Mouse (Mus musculus): ENCODE results near the gene Nphs1. TPM values are rescaled to one million over a fixed set of nuclear protein-coding genes. Genes with fewer than 3 reads are reported as not detected.
"Not testable (repeated sequence)": the region's sequence is repeated elsewhere in the genome, so short reads cannot be mapped to it uniquely, and the experiment has no call there.

Nphs1 gene
- polyA plus RNA-seq, 1 experiment from 2014 or later: 0.29 TPM

DNA sequence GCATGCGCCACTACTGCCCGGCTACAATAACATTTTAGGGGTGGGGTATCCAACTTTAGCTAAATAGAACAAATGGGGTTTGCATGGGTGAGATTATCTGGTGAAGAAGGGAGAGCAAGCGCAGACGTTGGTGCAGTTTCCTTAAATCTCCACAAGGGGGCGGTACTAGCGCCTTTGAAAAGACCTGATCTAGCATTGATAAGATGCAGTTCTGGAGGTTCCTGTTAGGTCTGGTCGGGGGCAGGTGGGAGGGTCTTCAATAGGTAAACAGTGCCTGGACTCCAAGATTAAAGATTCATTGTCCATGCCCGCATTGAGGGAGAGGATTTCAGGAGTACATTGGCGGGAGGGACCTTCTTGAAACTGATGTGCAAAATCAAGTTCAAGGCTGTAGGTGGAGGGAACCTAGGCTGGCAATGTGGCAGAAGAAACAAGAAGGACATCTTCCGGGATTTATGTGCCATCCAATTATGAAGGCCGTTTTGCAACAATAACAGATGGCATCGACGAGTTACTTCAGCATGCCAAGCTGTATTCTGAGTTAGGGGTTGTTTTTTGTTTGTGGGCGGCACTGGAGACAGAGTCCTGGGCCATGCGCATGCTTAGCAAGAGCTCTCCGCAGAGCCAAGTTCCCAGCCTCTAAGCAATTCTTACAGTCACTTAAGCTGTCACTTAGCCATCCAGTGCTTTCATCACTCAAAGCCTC, 32.3 kb downstream of the Nphs1 start:
- peak; percentile 51 for DNase-seq (ENCODE audit: low spot score)

DNA sequence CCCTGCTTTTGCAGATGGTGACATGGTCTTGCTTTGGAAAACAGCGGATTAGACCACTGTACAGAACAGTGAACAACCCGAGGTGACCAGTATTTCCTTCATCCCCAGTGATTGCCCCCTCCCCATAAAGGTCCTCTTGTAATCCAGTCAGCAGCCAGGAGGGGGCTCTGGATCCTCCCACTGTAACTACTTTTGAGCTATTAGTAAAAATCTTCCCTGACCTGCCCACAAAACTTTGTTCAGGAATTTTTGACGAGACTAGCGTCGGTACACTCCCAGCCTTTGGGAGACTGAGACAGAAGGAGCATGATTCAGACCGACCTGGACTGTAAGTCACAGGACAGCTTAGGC, 32.8 kb downstream of the Nphs1 start:
- DNase-seq (ENCODE audit: low spot score): no peak

DNA sequence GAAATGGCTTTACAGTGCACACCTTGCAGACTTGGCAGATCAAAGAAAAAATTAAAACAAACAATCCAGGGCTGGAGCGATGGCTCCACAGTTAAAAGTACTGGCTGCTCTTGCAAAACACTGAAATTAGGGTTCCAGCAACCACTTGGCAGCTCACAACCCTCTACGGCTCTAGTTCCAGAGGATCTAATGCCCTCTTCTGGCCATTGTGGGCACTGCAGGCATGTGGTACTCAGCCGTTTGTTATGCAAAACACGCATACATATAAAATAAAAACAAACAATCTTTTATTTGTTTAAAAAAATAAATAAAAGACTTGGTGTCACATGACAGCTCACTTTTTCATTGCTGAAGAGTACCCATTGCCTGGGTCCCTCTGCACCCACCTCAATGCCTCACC, 34.6 kb downstream of the Nphs1 start:
- DNase-seq (ENCODE audit: low spot score): peak; percentile 74

- DNase-seq (ENCODE audit: low spot score): no peak
These were observed 35.4 kb downstream of the Nphs1 start, which contains the start of gene Prodh2 for GRCm38 (mm10) chr7:30493401-30493931. Gene Prodh2 (plus strand): TSS chr7:30493622.

- DNase-seq (ENCODE audit: low spot score): not testable (repeated sequence)
These were observed 37.5 kb downstream of the Nphs1 start for GRCm38 (mm10) chr7:30495506-30496042.

DNA sequence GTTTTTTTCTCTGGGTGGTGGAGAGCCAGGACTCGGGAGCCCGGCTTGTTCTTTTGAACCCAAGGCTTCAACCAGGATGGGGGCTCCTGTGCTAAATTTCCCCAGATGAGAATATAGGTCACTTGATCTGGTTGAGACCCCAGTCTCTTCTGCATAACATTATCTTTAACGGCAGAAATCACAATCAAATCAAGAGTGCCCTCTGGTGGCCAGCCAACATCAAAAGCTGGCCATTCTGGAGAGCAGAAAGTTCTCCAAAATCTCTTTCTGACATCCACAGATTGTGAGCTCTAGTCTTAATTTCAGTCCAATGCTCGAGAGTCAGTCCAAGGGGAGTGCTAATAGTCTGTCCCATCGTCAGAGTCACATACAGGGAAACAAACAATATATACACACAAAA, 43.0 kb downstream of the Nphs1 start:
- DNase-seq (ENCODE audit: low spot score): not testable (repeated sequence)

GRCm38 (mm10) chr7:30508061-30508460, 49.9 kb downstream of the Nphs1 start:
- DNase-seq (ENCODE audit: low spot score): no peak

DNA sequence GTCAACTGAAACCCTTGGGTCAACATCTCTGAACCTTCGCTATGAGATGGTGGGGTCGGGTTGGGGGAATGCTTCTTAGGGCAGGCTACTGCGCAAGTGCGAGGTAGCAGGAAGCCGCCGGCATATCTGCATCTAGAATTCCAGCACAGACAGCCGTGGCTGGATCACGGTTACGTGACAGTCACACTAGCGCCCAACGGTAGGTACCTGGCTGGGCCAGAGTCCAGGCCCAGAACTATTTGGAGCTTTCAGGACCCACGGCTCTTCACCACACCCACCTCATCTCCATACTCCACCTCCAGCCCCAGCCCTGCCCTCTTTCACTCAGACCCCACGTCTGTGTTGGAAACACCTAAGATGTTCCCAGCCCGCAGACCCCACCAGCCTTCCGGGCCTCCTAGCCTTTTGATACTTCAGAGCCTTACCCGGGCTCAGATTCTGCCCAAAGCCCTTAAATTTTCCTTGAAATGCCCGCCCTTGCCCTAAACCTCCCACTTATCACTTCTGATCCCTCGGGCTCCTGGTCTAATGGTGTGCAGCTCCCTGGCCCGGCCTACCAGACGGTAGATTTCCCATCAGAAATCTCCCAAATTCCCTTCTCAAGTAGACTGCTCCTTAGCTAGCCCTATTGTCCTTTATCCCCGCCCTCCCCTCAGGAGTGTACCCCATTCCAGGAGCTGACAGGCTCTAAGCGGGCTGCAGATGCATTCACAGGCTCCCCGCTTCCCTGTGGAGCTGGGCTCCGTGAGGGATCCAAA, 57.1 kb downstream of the Nphs1 start:
- DNase-seq (ENCODE audit: low spot score): no peak

DNA sequence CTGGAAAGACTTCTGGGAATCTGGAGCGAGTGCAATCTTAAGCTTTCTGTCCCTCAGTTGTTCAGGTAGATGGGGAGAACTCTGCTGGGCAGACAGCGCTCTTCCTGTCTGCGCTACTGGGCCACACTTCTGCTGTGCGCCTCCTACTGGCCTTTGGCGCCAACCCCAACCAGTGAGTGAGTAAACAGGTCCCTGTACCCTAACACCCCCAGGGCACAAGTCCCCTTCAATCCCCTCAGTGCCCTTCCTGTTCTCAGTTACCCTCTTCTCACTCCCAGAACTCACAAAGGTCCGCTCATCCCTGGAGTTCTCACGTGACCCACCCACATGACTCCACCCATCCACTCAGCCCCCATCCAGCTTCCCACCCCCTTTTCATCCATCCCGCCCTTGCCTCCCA, 60.2 kb downstream of the Nphs1 start:
- DNase-seq (ENCODE audit: low spot score): no peak

DNA sequence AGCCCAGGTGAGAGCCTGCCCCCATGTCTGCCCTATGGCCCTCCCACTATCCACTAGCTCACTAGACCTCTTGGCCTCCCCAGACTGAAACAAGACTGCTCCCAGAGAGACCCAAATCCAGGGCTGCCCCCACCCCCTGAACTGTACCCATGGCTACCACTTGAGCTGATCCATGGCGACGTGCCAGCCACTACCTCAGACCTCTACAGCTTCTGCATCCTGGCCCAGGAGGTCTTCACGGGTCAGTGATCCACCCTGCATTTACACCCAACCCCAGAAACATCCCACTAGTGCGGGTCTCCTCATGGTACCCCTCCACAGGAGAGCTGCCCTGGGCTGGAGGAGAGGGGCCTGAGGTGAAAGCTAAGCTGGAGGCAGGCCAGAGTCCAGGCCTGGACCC, 62.3 kb downstream of the Nphs1 start:
- no peak for DNase-seq (ENCODE audit: low spot score)

DNA sequence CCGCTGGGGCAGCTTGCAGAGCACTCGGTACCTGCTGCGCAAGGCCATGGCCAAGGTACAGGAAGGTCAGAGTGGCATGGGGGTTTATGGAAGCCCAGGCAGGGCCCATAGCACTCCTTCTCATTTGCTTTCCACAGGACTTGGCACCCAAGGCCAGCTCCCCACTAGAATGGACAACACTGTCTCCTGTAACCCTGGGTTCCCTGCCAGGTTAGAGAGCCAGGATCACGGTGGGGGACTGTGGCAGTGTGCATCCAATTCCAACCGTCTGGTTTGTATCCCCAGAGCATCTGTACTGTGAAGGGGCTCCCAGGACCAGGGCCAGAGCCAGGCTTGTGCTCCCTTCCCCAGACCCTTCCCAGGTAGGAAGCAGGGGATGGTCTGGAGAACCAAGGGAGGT, 62.7 kb downstream of the Nphs1 start:
- DNase-seq (ENCODE audit: low spot score): no peak

- DNase-seq (ENCODE audit: low spot score): no peak
These were observed 64.8 kb downstream of the Nphs1 start for GRCm38 (mm10) chr7:30522871-30523270.

DNA sequence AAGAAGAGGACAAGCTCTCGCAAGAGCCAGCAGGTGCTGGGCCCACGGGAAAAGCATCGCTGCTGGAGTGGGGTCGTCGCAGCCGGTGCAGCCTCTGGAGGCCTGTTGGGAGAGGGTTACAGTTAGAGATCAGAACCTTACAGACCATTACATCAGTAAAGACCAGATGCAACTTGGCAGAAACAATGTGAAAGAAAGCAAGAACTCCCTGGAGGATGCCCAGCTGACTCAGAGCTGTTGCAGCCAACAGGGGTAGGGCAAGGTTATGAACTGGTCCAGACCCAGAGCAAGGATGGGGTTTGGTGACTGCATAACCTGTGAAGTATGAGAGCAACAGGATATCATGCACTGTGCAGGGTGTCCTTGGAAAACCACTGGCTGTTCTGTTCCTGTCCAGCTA, 66.4 kb downstream of the Nphs1 start:
- no peak for DNase-seq (ENCODE audit: low spot score)

DNA sequence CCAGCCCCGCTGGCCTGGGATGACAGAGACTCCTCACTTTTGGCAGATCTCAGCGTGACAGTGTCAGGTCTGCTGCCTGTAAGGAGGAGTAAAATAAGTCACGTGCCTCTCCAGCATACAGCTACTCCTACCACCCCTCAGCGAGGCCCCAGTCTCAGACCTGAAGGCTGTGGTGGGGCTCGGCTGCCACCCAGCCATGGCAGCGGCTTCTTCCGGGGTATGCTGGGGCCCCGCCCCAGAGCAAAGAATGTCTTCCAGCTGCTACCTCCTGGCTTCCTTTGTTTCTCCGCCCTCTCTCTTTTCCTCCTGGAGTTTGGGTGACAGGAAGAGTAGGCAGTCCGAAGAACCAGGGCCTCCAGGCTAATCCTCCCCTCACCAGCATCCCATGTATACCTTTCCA, 67.8 kb downstream of the Nphs1 start:
- DNase-seq (ENCODE audit: low spot score): peak; percentile 21

- DNase-seq (ENCODE audit: low spot score): no peak
These were observed 68.3 kb downstream of the Nphs1 start for GRCm38 (mm10) chr7:30526399-30526798.

DNA sequence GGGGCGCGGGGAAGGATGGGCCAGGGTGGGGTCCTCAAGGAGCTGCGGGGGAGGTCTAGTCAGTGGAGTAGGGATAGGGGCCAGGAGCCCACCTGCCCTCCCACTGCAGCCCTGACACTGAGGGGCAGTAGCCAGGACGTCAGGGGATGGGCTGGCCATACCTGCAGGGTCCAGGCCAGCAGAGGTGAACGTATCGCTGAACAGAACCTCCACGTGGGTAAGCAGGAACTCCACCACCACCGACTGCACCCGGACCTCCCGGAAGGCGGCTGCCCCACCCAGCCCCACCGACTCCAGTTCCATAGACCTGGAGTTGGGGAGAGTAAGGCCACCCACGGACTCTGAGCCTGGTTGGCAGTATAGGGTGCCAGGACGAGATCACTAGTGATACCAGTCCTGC, 68.9 kb downstream of the Nphs1 start:
- no peak for DNase-seq (ENCODE audit: low spot score)

DNA sequence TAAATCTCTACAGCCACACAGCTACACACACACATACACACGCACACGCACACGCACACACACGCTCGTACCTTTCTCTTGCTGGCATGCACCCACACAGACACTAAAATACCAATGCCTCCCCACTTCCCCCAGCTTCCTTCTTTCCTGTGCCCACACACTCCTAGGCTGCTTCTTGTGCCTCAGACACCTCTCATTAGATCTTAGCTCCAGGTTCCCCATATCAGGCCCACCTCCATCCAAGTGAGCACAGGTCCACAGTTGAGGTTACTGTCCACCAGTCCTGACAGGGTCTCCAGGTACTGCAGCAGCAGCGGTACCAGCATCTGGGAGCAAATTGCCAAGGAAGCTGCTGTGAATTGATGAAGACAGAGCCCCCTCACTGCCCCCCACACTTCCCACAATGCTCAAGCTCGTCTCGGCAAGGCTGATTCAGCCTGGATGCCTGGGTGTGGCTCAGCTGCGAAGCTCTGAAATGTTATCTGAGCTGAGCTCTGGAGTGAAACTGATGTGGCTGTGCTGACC, 73.2 kb downstream of the Nphs1 start:
- no peak for DNase-seq (ENCODE audit: low spot score)

- no peak for DNase-seq (ENCODE audit: low spot score)
These were observed 74.8 kb downstream of the Nphs1 start for GRCm38 (mm10) chr7:30532931-30533330.

GRCm38 (mm10) chr7:30533941-30534632, 76.0 kb downstream of the Nphs1 start:
- no peak for DNase-seq (ENCODE audit: low spot score)

- peak; percentile 99 for DNase-seq (ENCODE audit: low spot score)
These were observed 76.8 kb downstream of the Nphs1 start, which contains the start of gene Arhgap33 for GRCm38 (mm10) chr7:30534633-30535577. Gene Arhgap33 (minus strand): TSS chr7:30535060.
